8 mouse cellular contexts compared by ENCODE assay signal in genomic region chr12:27340451-27341035, GRCm38 (mm10). TPM values are rescaled to one million over a fixed set of nuclear protein-coding genes. Genes with fewer than 3 reads are reported as not detected.
A peak's percentile ranks its signal among the peaks of the same experiment; 100 is the strongest.
DNase-seq lines count a peak whose midpoint lies in the region; ATAC-seq and TF ChIP-seq lines count a peak whose summit lies in the region.

No protein-coding gene starts in this region.

- TF ChIP-seq CTCF in midbrain, postnatal 0 days (IDR thresholded peaks at IDR 0.05): no peak
- TF ChIP-seq CTCF in cerebellum, adult 2 months (IDR thresholded peaks at IDR 0.05; ENCODE audit: borderline replicate concordance, insufficient read depth, low read depth, low read length): no peak

- under 1% methylated on average over 14 of the region's 14 CpGs for WGBS in heart, embryonic 16.5 days
- WGBS in intestine, embryonic 14.5 days: under 1% methylated on average over 14 of the region's 14 CpGs
- under 1% methylated on average over 14 of the region's 14 CpGs for WGBS in midbrain, postnatal 0 days
- 11% methylated on average over 14 of the region's 14 CpGs for WGBS in cerebellum, adult 2 months

- H3K4me3 ChIP-seq in heart, embryonic 16.5 days (ENCODE audit: low read length): peak overlapping the region; percentile 72
- peak overlapping the region; percentile 77 for H3K4me3 ChIP-seq in intestine, embryonic 14.5 days (ENCODE audit: low read depth, low read length)
- peak overlapping the region; percentile 95 for H3K4me3 ChIP-seq in midbrain, postnatal 0 days (ENCODE audit: low read depth, low read length)
- no peak overlapping the region for H3K4me3 ChIP-seq in cerebellum, adult 2 months (replicated peaks; ENCODE audit: insufficient read depth, low read depth, low read length)

- TF ChIP-seq POLR2A in cerebellum, adult 2 months (IDR thresholded peaks at IDR 0.05; ENCODE audit: borderline replicate concordance, insufficient read depth, low read length): no peak

- peak overlapping the region; percentile 81 for H3K9ac ChIP-seq in heart, embryonic 16.5 days (ENCODE audit: low read length)
- H3K9ac ChIP-seq in intestine, embryonic 14.5 days (ENCODE audit: low read length): peak overlapping the region; percentile 93
- peak overlapping the region; percentile 98 for H3K9ac ChIP-seq in midbrain, postnatal 0 days (replicated peaks; ENCODE audit: low read length, poor library complexity, severe bottlenecking)

- no peaks in the 10 kb centered on the region; the same call in 1 of the 2 replicates for H3K4me1 ChIP-seq in heart, embryonic 16.5 days (ENCODE audit: control insufficient read depth, insufficient read depth, low read length)
- H3K4me1 ChIP-seq in intestine, embryonic 14.5 days (replicated peaks; ENCODE audit: control insufficient read depth, insufficient read depth, low read length): peaks cover 11% of the 10 kb centered on the region
- H3K4me1 ChIP-seq in midbrain, postnatal 0 days (ENCODE audit: insufficient read depth, low read length): no peaks in the 10 kb centered on the region
- H3K4me1 ChIP-seq in cerebellum, adult 2 months (ENCODE audit: control insufficient read depth, insufficient read depth, low read length): peaks cover 3% of the 10 kb centered on the region; the same call in 1 of the 2 replicates

- no peak for ATAC-seq in heart, embryonic 16.5 days (replicated peaks; ENCODE audit: extremely low read depth, insufficient read depth, low FRiP score)
- no peak for ATAC-seq in intestine, embryonic 14.5 days (replicated peaks; ENCODE audit: low FRiP score, low TSS enrichment, low read depth)
- no peak for ATAC-seq in midbrain, postnatal 0 days (ENCODE audit: low FRiP score)
- ATAC-seq in erythroid progenitor cell, adult 5-6 weeks (replicated peaks; ENCODE audit: low FRiP score, poor library complexity, severe bottlenecking): no peak

- peak overlapping the region; percentile 75 for H3K4me2 ChIP-seq in heart, embryonic 16.5 days (ENCODE audit: low read depth, low read length)
- H3K4me2 ChIP-seq in intestine, embryonic 14.5 days (ENCODE audit: low read length): peak overlapping the region; percentile 86
- peak overlapping the region; percentile 69 for H3K4me2 ChIP-seq in midbrain, postnatal 0 days (ENCODE audit: low read depth, low read length, poor library complexity, severe bottlenecking)

- H3K9me3 ChIP-seq in heart, embryonic 16.5 days (replicated peaks; ENCODE audit: control insufficient read depth, low read length): no peaks in the 10 kb centered on the region
- H3K9me3 ChIP-seq in intestine, embryonic 14.5 days (ENCODE audit: control insufficient read depth, low read length): no peaks in the 10 kb centered on the region
- no peaks in the 10 kb centered on the region for H3K9me3 ChIP-seq in midbrain, postnatal 0 days (ENCODE audit: low read length)

- no peaks in the 10 kb centered on the region for H3K27me3 ChIP-seq in heart, embryonic 16.5 days (ENCODE audit: control insufficient read depth, insufficient read depth, low read length)
- H3K27me3 ChIP-seq in intestine, embryonic 14.5 days (replicated peaks; ENCODE audit: control insufficient read depth, insufficient read depth, low read length): no peaks in the 10 kb centered on the region
- no peaks in the 10 kb centered on the region for H3K27me3 ChIP-seq in midbrain, postnatal 0 days (ENCODE audit: insufficient read depth, low read length)
- peaks cover 7% of the 10 kb centered on the region for H3K27me3 ChIP-seq in cerebellum, adult 2 months (ENCODE audit: control insufficient read depth, insufficient read depth, low read length)

- no peak overlapping the region for H3K27ac ChIP-seq in heart, embryonic 16.5 days (ENCODE audit: low read length)
- H3K27ac ChIP-seq in intestine, embryonic 14.5 days (ENCODE audit: low read depth): peak overlapping the region; percentile 98
- peak overlapping the region; percentile 98 for H3K27ac ChIP-seq in midbrain, postnatal 0 days (ENCODE audit: low read depth, low read length)
- no peak overlapping the region for H3K27ac ChIP-seq in cerebellum, adult 2 months (ENCODE audit: insufficient read depth, low read length)

- no peak for DNase-seq in heart, postnatal 4 days
- peak; percentile 68 for DNase-seq in embryo, embryonic 10 days (ENCODE audit: low spot score)
- peak; percentile 66 for DNase-seq in intestine, embryonic 14.5 days (ENCODE audit: low spot score)
- DNase-seq in midbrain, postnatal 0 days (ENCODE audit: low spot score): peak; percentile 70
- no peak for DNase-seq in cerebellum, adult 2 months
- DNase-seq in thymus, postnatal 14 days: no peak

- no peaks in the 10 kb centered on the region for H3K36me3 ChIP-seq in heart, embryonic 16.5 days (ENCODE audit: control insufficient read depth, insufficient read depth)
- H3K36me3 ChIP-seq in intestine, embryonic 14.5 days (ENCODE audit: control insufficient read depth, insufficient read depth, low read length): peaks cover 11% of the 10 kb centered on the region
- no peaks in the 10 kb centered on the region for H3K36me3 ChIP-seq in midbrain, postnatal 0 days (ENCODE audit: insufficient read depth, low read length)

RNA-seq across cellular contexts. Expression of gene Sox11, which starts 1.8 kb away (rescaled TPM):
- 11.7 and 12.1 TPM in 2 replicates for polyA plus RNA-seq in heart, embryonic 16.5 days (2015; fragmentation: Nextera tagmentation; extraction: Ambion mirVana)
- 1 to 10 TPM; 6.0 to 6.3 TPM for total RNA-seq in heart, postnatal 4 days (2021)
- polyA plus RNA-seq in intestine, embryonic 14.5 days (2014; fragmentation: Nextera tagmentation; extraction: Ambion mirVana): 60.1 and 72.7 TPM in 2 replicates
- total RNA-seq in midbrain, postnatal 0 days (2014; rRNA removed): 148 and 180 TPM in 2 replicates
- 137 and 154 TPM in 2 replicates for polyA plus RNA-seq in midbrain, postnatal 0 days (2015; fragmentation: Nextera tagmentation; extraction: Ambion mirVana)
- not detected in 2 replicates for total RNA-seq in erythroid progenitor cell, adult 5-6 weeks (2015; ENCODE audit: low replicate concordance)
- total RNA-seq in erythroid progenitor cell, adult 5-6 weeks (2017; ENCODE audit: low replicate concordance): not detected in 2 replicates
- polyA plus RNA-seq in cerebellum, adult 2 months (2012; rRNA removed): 1.5 and 2.0 TPM in 2 replicates

Comparison
In these comparisons a context has a peak if more than half of its experiments do, and no peak if none do; other contexts are left out.
1. H3K27ac ChIP-seq: peak in intestine, embryonic 14.5 days (single experiment) and midbrain, postnatal 0 days (single experiment); none in heart, embryonic 16.5 days (single experiment) and cerebellum, adult 2 months (single experiment).
2. DNase-seq: peak in embryo, embryonic 10 days (single experiment), intestine, embryonic 14.5 days (single experiment) and midbrain, postnatal 0 days (single experiment); none in heart, postnatal 4 days (single experiment), cerebellum, adult 2 months (0 of 2) and thymus, postnatal 14 days (single experiment).
3. Peak in every context shown above with its lines, with median percentiles within 50 percentile points of each other: H3K4me2 ChIP-seq and H3K9ac ChIP-seq.